Mouse (Mus musculus): Measurements from ENCODE around the gene Bid. TPM values are rescaled to one million over a fixed set of nuclear protein-coding genes. Genes with fewer than 3 reads are reported as not detected.
"Not testable (repeated sequence)": the region's sequence is repeated elsewhere in the genome, so short reads cannot be mapped to it uniquely, and the experiment has no call there.

Bid gene
- polyA plus RNA-seq, 1 experiment from 2014 or later, result 32.9 TPM

- peaks cover 74% of the 10 kb centered on the region for H3K36me3 ChIP-seq
- H3K9me3 ChIP-seq (replicated peaks); H3K27me3 ChIP-seq (replicated peaks); H3K27ac ChIP-seq; H3K4me3 ChIP-seq; H3K4me2 ChIP-seq; H3K9ac ChIP-seq; ATAC-seq: not testable (repeated sequence)
- peaks cover 34% of the 10 kb centered on the region for H3K4me1 ChIP-seq
Measured at GRCm38 (mm10) chr6:120850720-120851119, 65.9 kb downstream of the Bid start.

Other genes with a start within 250 kb of the Bid start
- 0.18 TPM in 1 of 2 replicates, not detected in the other for gene Slc25a18, start 143.3 kb downstream of the Bid start, polyA plus RNA-seq (2016; fragmentation: Nextera tagmentation; extraction: Ambion mirVana)
- gene Atp6v1e1, start 94.1 kb downstream of the Bid start, polyA plus RNA-seq (2016; fragmentation: Nextera tagmentation; extraction: Ambion mirVana), result 150 and 151 TPM in 2 replicates
- 50.3 and 50.6 TPM in 2 replicates for gene Bcl2l13, start 80.6 kb downstream of the Bid start, polyA plus RNA-seq (2016; fragmentation: Nextera tagmentation; extraction: Ambion mirVana)
- gene Mical3, start 214.1 kb upstream of the Bid start, polyA plus RNA-seq (2016; fragmentation: Nextera tagmentation; extraction: Ambion mirVana), result 12.8 and 13.7 TPM in 2 replicates